Mouse (Mus musculus) T-helper 1 cell (primary cell): ENCODE results near the gene Hlf.

Experiments used
- in situ Hi-C: fragments of 300-600 bp; cut with MboI, MseI; formaldehyde crosslinking; loops from one replicate; pipeline ENCODE4 v1.15.1; 2025; ENCODE audit warnings: high pct_unique_total_duplicates

Gene Hlf

DNA sequence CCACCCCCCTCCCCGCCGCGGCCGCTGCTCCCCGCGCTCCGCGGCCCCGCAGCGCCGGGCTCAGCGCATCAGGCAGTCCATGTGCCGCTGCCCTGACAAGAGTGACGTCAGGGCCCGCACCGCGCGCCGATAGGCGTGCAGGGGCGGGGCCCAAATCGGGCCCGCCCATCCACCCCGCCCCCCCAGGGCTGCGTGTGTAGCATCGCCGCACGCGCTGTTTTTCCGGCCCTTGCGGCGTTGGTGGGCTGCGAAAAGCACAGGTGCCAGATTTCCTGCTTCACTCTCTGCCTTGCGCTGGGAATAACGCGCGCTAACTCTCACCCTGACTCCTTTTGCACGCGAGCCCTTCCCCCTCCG, at the start of gene Hlf:
TSS of gene Hlf (minus strand) at position 79 of the 357 bp plus-strand sequence.
- in situ Hi-C loops, result no loop called here

DNA sequence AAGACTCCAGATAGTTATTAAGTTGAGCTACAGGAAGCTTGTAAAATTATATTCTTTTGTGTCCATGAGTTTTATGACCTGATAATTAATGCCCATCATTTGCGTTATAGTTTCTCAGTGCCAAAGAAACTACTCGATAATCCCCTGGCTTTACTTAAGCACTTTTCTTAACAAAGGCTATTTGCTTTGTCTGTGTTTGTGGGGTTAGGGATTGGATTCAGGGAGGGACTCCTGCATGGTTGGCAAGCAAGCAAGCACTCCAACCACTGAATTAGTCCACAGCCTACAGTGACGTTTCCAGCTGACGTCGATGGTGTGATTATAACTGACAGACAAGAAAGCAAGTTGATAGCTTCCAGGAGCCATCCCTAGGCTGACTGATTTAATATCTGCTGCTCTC, 48.1 kb upstream of the Hlf start:
- in situ Hi-C loops, result no loop called here

DNA sequence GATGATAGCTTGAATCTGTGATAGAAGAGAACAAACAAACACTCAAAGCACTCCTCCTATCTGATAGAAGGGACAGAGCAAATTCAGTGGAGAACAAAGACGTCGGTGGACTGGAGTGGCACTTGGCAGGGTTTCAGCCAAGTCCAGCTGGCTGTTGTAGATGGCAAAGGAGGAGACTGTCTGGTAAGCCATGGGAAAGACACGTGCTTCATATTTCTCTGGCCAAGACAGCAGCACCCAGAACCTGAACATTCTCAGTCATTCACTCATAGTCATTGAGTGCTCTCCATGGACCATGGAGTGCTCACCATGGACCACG, 34.5 kb upstream of the Hlf start:
- in situ Hi-C loops, result no loop called here

DNA sequence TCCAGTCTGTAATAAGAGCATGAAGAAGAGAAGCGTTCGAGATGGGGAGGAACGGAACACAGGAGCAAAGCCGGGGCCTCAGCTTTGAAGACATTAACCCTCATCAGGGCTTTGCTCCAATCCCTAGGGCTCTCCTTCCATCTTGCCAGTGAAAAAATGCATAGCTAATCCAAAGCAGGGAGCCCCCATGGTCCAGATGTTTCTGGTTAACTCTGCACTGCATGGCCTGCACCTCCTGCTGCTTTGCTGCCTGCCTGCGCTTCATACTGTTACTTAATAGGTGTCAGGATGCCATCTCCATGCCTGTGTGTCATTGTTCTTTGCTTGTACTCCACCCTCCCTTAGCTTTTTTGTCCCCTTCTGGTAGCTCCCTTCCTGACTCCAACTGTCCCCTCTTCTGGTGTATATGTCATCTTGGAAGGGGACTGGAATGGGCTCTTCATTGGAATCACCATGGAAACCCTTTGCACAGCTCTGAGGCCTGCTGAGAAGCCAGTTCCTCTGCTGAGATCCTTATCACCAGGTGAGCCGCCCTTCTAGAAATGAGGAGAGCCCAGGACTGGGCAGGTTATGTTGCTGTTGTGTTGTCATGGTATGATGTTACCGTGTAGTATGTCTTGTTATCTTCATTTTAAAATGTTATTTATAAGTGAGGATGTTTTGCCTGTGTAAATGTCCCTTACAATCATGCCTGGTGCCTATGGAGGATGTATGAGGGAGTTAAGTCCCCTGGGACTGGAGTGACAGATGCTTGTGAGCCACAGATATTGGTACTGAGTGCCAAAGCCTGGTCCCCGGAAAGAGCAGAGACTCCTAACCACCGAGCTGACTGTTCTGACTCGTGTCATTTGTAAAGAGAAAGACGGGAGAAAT, 33.9 kb upstream of the Hlf start:
- in situ Hi-C loops, result no loop called here

DNA sequence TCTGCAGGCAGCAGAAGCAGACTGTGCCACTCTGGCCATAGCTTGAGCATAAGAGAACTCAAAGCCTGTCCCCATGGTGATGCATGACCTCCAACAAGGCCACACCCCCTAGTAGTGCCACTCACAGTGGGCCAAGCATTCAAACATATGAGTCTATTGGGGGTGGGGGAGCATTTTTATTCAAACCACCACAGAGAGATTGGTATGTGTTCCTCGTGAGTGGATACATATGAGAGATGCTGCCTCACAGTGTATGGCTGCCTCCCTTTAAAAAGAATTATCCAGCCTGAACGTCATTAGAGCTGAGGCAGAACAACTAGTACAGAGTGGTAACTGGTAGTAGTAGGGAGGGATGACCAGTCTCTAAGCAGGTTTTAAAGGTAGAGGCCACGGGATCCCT, 33.2 kb upstream of the Hlf start:
- in situ Hi-C loops, result no loop called here

DNA sequence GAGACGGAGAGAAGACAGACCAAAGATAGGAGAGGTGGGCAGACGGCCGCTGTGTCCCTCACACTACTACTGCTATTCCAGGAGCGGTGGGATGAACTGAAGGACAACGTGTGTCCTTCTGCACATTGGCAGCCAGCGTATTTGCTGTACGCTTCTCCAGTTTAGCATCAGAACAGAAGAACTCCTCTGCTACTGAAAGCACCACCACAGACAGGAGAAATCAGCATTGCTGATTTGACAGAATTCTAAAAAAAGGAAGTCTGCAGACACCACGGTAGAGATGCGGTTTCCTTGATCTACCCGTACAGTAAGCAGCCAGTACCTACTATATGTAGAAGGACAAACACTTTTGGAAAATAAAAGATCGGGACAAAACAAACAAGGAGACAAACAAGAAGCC, 29.0 kb upstream of the Hlf start:
- in situ Hi-C loops, result no loop called here

DNA sequence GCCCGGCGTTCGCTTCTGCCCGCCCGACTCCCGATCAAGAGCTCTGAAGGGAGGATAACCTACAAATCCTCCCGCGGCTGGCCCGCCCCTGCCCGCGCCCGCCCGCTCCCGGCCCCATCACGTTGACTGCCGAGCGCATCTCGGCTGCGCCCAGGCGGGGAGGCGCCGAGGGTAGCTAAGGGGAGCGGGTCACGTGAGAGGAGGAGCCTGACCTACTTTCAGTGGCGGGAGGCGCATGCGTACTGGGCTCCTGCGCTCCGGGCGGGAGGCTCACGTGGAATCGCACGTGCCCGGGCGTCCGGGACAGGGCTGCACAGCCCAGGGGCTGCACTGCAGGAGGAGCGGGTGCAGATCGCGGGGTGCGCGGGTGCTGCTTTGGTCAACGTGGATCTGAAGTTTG, 27.2 kb upstream of the Hlf start:
- in situ Hi-C loops, result no loop called here

DNA sequence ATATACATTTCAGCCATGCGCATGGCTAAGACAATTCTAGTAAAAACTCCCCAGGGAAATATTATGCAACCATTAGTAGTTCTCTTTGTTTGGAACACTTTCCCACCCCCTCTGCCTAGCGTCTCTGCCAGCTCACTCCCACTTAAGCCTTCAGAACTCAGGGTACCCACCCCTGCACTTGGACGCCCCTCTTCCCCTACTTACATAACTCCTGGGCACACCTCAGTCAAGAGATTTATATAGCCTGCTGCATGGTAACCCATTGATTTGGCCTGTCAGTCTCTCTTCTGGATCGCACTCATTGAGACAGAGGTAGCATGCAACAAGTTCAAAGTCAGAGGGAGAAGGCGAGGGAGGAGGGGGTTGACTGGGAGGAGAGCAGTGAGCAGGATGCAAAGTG, 26.3 kb upstream of the Hlf start:
- in situ Hi-C loops, result no loop called here

DNA sequence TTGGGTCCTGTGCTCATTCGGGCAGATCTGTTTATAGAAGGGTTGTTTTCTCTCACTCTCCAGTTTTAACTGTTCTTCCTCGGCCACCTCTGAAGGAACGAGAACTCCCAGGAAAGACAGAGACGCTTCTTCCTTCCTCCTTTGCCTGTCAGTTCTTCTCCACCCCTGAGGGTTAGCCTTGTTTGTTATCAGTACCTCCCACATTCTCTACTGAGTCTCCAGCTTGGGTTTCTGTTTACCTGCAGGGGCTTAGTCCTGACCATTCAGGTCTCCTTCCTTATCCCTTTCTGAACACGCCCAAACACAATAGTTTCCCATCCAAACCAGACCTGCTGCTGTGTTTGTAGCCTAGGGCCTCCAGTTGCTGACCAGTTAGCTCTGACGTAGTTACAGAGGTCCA, 8.2 kb upstream of the Hlf start:
- in situ Hi-C loops, result no loop called here

DNA sequence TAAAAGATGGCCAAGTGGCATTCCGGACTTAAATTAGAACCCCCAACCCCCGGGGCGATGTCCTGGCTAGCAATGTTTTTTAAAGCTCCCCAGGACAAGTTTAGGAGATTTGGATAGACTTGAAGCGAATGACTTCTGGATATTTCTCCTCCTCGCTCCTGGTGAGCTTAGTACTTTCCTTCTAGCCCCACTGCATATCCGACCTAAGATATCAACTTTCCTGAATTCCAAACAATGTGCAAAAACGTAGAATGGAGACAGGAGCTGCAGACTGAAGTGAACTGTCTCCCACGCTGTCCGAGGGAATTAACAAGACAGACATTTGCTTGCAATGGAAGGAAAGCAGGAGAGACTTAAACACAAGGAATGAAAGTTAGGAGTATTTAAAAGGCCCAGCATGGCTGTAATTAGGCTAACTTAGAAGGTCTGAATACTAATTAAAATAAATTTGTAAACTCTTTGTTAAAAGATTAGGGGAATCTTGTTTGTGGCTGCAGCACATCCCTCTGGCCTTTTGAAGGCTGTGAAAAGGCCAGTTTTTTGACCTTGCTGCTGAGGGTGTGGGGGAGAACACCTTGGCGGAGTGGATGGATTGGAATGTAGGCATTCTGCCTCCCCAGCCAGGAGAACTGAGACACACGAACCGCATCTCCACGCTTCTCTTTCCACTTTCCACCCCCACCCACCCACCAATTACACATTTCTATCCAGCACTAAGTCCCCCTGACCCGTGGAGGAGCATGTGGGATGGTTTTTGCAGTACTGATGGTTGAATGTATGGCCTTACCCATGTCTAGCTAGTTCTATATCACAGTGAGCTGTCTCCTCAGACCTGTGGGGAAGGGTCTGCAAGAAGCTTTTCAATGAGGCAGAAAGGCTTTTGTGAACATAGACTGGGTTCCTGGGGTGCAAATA, 833 bp upstream of the Hlf start:
- in situ Hi-C loops, result no loop called here

DNA sequence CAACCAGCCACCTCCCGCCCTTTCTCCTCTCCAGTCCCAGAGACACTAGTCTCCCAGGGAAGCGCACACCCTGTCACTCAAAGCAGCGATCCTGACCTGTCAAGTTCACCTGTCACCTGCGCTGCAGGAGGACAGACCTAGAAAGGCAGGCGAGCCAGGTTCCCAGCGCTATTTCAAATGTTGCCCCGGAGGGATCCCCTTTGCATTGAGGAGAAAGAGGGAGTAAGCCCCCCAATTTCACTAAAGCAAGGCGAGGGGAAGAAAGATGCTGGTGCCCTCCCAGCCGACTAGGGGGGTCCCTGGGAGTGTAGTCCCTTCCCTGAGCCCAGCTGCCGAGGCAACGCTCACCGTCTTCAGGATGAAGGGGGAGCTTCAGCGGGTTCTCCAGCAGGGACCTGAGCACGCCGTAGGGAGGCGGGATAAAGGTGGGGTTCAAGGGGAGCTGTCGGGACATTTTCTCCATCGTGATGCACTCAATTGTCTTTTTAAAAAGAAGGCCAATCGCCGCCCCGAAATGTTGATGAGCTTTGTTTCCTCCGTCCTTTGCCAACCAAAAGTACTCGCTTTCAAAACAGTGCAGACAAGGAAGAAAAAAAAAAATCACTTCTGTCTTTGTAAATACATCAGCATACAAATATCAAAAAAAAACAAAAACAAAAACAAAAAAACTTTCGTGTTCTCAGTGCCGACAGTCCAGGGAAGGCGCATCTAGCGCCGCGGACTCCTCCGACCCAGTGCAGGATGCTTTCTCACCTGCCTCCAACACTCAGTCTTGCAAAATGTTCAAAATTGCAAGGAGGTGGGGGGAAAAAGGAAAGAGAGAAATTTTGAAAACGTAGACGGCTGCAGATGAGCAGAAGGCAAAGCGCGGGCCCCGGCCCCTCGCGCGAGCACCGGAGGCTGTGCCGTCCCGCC, 536 bp downstream of the Hlf start:
- in situ Hi-C loops, result no loop called here

DNA sequence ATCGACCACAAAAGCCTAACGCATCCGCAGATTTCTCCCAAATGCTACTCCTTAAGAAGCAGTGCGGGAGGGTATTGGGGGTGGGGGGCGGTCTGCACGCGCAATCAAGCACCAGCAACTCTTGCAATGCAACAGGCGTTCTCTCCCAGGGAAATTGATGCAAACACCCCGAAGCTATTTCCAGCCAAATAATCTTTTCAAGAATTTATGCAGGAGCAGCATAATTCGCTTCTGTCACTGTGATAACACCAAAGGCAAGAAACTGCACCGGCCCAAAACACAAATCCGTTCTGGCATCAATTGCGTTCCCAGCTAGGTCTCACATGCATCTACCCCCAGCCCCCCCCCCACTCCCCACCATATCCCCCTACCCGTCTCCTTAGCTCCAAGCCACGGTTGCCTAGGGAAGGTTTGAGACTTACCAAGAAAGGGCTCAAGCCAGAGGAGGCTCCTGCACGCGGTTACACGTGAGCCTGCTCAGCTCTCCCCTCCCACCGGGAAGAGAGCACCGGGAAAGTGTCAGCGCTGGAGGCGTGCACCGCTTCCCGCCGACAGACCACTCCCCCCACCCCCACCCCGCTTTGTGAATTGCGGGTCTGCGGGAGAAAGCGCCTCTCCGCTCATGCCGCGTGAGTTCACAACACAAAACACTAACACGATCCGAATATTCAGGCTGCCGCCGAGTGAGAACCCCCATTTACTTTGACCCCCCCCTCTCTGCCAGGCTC, 1.4 kb downstream of the Hlf start:
- in situ Hi-C loops, result no loop called here

DNA sequence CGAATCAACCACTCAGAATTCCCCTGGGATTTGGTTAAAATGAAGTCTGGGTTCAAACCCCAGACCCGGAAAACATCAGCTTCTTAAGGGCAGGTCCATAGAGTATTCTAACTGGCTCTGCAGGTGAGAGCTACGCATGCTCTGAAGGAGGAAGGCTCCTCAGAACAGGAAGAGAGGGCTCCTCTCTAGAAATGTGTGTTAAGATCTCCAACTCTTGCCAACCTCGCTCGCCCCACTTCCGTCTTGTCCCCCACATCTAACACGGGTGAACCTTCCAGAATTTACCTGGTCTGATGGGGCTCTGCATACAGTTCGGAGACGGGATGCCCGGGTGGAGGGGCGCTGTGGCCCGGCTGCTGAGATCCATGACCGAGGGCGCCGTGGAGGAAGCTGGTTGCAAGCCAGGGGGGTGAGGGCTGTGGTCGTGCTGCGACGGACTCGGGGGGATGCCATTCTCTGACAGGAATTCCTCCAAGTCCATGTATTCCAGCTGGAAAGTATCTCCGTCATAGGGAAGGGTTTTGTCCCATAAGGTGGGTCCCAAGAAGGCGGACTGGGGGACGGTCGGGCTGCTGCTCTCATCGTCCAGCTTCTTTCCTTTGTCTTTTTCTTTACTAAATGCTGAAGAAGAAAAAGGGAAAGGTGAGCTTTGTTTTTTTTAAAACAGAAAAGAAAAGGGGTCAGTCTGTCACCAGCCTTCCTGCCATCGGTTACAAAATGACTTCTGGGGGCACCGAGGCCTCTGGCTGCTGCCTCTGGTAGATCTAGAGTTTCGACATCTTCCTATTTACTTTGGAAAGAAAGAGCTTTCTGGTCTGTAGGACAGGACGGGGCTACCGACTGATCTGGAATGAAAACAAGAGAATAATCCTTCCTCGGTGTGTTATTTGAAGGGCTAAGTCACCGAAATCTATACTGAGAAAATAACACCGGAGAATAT, 2.9 kb downstream of the Hlf start:
- in situ Hi-C loops, result no loop called here

DNA sequence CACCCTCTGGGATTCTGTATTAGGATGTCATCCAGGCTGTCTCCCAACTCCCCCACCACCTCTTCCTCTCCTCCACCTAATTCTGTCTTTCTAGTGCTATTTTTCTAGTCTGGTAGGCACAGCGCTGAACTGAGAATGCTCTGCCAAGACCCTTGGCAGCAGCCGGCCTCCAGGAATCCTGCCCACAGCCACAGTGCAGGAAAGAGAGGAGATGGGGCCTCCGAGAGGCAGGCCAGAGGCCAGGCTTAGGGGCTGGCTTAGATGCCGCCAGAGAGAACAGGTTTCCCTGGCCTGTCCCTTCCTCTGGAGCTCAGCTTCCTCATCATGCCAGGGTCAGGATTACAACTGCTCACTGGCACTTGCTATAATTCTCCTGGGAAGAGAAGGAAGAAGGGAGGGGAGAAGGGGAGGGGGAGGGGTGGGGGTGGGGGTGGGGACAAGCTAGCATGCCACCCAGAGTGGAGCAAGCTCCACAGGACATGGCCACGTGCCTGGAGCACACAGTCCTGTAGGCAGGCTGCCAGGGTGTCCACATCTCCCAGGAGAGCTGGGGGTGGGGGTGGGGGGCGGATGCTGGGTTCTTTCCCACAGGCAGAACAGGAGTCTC, 8.6 kb downstream of the Hlf start:
- in situ Hi-C loops, result no loop called here

DNA sequence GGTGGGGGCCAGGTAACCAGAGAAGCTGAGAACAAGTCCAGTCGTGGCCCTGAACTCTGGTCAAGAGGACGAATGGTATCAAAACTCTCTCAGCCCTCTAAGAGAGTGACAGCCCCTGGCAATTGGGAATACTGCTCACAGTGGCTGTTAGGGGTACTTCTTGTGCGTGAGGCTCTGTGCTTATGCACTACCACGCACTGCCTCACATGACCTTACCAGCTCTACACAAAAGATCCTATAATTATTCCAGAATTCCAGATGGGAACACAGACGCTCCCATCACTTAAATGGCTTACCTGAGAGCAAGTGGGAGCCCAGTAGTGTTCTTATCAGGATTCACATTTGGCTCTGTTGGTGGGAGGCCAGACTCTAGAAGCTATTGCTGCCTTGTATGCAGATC, 9.6 kb downstream of the Hlf start:
- in situ Hi-C loops, result no loop called here

DNA sequence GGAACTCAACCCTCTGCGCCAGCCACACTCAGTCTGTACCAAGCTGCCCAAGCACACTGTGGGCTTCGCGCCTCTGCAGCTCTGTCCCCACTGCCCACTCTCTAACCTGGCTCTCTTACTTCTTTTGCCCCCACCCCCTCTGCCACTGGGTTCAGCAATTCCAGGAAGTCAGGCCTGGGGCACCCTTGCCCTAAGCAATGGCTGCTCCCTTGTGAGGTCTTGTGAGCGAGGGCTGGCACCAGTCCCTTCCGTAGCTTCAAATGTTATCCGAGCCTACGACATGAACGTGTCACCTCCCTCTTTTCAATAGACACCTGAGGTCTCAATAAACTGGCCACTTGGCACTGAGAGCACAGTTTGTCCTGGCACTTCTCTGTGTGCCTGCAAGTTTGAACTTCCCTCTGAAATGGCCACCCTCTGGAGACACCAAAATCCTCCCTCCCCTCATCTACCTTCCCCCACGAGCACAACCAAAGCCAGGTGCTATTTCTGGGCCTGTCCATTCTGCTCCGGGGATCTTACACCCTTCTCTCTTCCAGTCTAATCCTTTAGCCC, 10.5 kb downstream of the Hlf start:
- in situ Hi-C loops, result no loop called here

DNA sequence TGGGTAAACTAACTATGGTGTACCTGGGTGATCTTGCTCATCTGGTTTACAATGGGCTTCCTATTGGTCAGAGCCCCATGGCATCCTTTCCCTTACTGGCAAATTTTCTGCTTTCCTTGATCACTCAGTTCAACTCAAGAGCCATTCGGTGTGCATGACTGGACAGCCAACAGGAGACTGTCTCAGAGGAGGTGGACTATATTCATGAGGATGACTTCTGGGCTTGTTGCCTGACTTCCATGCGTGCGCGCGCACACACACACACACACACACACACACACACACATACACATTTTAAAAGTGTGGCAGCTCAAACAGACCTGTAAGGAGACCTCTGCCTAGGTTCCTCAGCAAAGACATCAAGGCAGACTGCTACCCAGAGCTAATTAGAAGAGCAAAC, 12.7 kb downstream of the Hlf start:
- in situ Hi-C loops, result no loop called here

DNA sequence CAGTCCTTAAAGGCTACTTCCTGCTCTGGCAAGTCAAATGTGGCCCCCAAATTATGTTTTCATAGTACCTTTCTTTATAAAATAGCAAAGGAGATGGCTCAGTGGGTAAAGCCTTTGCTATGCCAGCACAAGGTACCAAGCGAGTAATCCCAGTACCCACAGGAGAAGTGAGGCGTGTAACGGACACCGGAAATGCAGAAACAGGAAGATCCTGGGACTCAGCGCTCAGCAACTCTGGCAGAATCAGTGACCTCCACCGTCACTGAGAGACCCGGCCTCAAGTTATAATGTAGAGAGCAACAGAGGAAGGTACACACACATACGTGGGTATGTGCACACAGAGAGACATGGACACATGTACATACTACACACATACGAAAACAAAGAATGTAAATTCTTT, 14.3 kb downstream of the Hlf start:
- in situ Hi-C loops, result no loop called here

DNA sequence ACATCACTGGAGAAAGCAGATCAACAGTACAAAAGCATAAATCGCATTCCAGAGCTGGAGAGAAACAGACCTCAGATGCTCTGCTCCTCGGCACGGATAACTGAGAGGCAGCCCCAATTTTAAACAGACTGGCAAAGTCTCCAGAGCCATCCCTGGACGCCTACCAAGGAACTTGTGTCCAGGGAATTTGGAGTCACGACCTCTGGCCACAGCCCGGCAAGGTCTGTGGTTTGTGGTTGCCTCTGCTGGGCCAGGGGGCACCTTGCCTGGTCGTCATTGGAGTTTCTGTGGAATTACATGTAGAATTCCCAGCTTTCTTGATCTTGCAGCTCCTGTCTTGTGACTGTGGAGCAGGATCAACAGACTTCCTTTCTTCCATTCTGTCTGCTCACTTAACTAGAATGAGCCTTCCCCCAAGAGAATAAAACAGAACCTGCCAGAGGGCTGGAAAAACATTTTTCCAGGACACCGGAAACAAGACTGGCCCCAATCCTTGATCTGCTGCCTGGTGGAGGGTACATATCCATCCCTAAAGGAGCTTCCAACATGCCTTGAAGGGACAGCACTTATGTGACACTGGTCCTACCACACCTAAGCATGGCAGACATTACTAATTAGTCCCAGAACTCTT, 19.1 kb downstream of the Hlf start:
- in situ Hi-C loops, result no loop called here
